Mouse (Mus musculus): ENCODE data around the gene Camk2g. TPM values are rescaled to one million over a fixed set of nuclear protein-coding genes. Genes with fewer than 3 reads are reported as not detected.

The Camk2g gene
- polyA plus RNA-seq, 1 experiment from 2014 or later, result 48.8 TPM

GRCm38 (mm10) chr14:20803606-20803938 lies 9.7 kb upstream of the Camk2g start:
- H3K4me1 ChIP-seq (replicated peaks), result 0 out of 2 replicates have a peak, but pooled peaks cover 3% of the 10 kb centered on the region
- 4% methylated on average over 7 of the region's 7 CpGs for WGBS
- no peak overlapping the region for H3K27ac ChIP-seq
- DNase-seq (ENCODE audit: low spot score), result peak; percentile 82
- H3K4me3 ChIP-seq, result no peak overlapping the region
- H3K36me3 ChIP-seq, result no peaks in the 10 kb centered on the region
- H3K27me3 ChIP-seq (ENCODE audit: insufficient read depth, poor library complexity, severe bottlenecking), result no peaks in the 10 kb centered on the region
- H3K9me3 ChIP-seq, result no peaks in the 10 kb centered on the region

GRCm38 (mm10) chr14:20802926-20803605 lies 9.2 kb upstream of the Camk2g start:
- Histone ChIP-seq H3K27ac (no peak overlapping the region), H3K4me3 (no peak overlapping the region), H3K9me3 (no peaks in the 10 kb centered on the region), H3K27me3 (ENCODE audit: insufficient read depth, poor library complexity, severe bottlenecking) (no peaks in the 10 kb centered on the region), H3K4me1 (replicated peaks) (0 out of 2 replicates have a peak, but pooled peaks cover 3% of the 10 kb centered on the region), H3K36me3 (no peaks in the 10 kb centered on the region)
- no peak for DNase-seq (ENCODE audit: low spot score)
- 45% methylated on average over 2 of the region's 2 CpGs for WGBS

GRCm38 (mm10) chr14:20798761-20799160 lies 4.9 kb upstream of the Camk2g start:
- peak; percentile 85 for DNase-seq (ENCODE audit: low spot score)
- Histone ChIP-seq H3K27ac (no peak overlapping the region), H3K4me3 (no peak overlapping the region), H3K36me3 (no peaks in the 10 kb centered on the region), H3K4me1 (replicated peaks) (peaks cover 30% of the 10 kb centered on the region), H3K9me3 (no peaks in the 10 kb centered on the region), H3K27me3 (ENCODE audit: insufficient read depth, poor library complexity, severe bottlenecking) (peaks cover 3% of the 10 kb centered on the region; the same call in 1 of the 2 replicates)
- 10% methylated on average over 7 of the region's 7 CpGs for WGBS

GRCm38 (mm10) chr14:20798300-20798699 lies 4.4 kb upstream of the Camk2g start:
- WGBS, result 86% methylated on average over 6 of the region's 6 CpGs
- H3K4me1 ChIP-seq (replicated peaks), result peaks cover 32% of the 10 kb centered on the region
- no peak for DNase-seq (ENCODE audit: low spot score)
- no peaks in the 10 kb centered on the region for H3K9me3 ChIP-seq
- no peak overlapping the region for H3K4me3 ChIP-seq
- peaks cover 3% of the 10 kb centered on the region; the same call in 1 of the 2 replicates for H3K27me3 ChIP-seq (ENCODE audit: insufficient read depth, poor library complexity, severe bottlenecking)
- H3K27ac ChIP-seq, result no peak overlapping the region
- H3K36me3 ChIP-seq, result no peaks in the 10 kb centered on the region

- H3K27ac ChIP-seq, result peak overlapping the region; percentile 59; the same call in 1 of the 2 replicates
- no peak for DNase-seq (ENCODE audit: low spot score)
- WGBS, result 51% methylated on average over 8 of the region's 8 CpGs
Measured at GRCm38 (mm10) chr14:20796643-20797042, 2.8 kb upstream of the Camk2g start.

GRCm38 (mm10) chr14:20796170-20796569 lies 2.3 kb upstream of the Camk2g start:
- Histone ChIP-seq H3K36me3 (peaks cover 14% of the 10 kb centered on the region), H3K27me3 (ENCODE audit: insufficient read depth, poor library complexity, severe bottlenecking) (peaks cover 3% of the 10 kb centered on the region; the same call in 1 of the 2 replicates), H3K4me3 (no peak overlapping the region), H3K4me1 (replicated peaks) (peaks cover 54% of the 10 kb centered on the region), H3K27ac (no peak overlapping the region), H3K9me3 (no peaks in the 10 kb centered on the region)
- 66% methylated on average over 8 of the region's 8 CpGs for WGBS
- DNase-seq (ENCODE audit: low spot score), result no peak

More at GRCm38 (mm10) chr14:20796643-20797042, 2.8 kb upstream of the Camk2g start:
- Histone ChIP-seq H3K4me1 (replicated peaks) (peaks cover 49% of the 10 kb centered on the region), H3K36me3 (peaks cover 9% of the 10 kb centered on the region), H3K4me3 (no peak overlapping the region), H3K27me3 (ENCODE audit: insufficient read depth, poor library complexity, severe bottlenecking) (peaks cover 3% of the 10 kb centered on the region; the same call in 1 of the 2 replicates), H3K9me3 (no peaks in the 10 kb centered on the region)

- no peaks in the 10 kb centered on the region for H3K9me3 ChIP-seq
- peaks cover 3% of the 10 kb centered on the region; the same call in 1 of the 2 replicates for H3K27me3 ChIP-seq (ENCODE audit: insufficient read depth, poor library complexity, severe bottlenecking)
- no peak for DNase-seq (ENCODE audit: low spot score)
- peaks cover 20% of the 10 kb centered on the region for H3K36me3 ChIP-seq
- H3K4me3 ChIP-seq, result no peak overlapping the region
- WGBS, result 41% methylated on average over 9 of the region's 9 CpGs
- H3K27ac ChIP-seq, result peak overlapping the region; percentile 69
- H3K4me1 ChIP-seq (replicated peaks), result peaks cover 58% of the 10 kb centered on the region
Measured at GRCm38 (mm10) chr14:20795423-20796152, 1.7 kb upstream of the Camk2g start.

GRCm38 (mm10) chr14:20794589-20794988 lies 701 bp upstream of the Camk2g start:
- Histone ChIP-seq H3K27me3 (ENCODE audit: insufficient read depth, poor library complexity, severe bottlenecking) (peaks cover 3% of the 10 kb centered on the region; the same call in 1 of the 2 replicates), H3K27ac (peak overlapping the region; percentile 95), H3K9me3 (no peaks in the 10 kb centered on the region), H3K36me3 (peaks cover 30% of the 10 kb centered on the region), H3K4me3 (peak overlapping the region; percentile 94), H3K4me1 (replicated peaks) (peaks cover 58% of the 10 kb centered on the region)
- WGBS, result 8% methylated on average over 9 of the region's 9 CpGs
- no peak for DNase-seq (ENCODE audit: low spot score)

GRCm38 (mm10) chr14:20792922-20793757 lies 748 bp downstream of the Camk2g start:
- Histone ChIP-seq H3K4me3 (peak overlapping the region; percentile 94), H3K36me3 (peaks cover 44% of the 10 kb centered on the region), H3K27me3 (ENCODE audit: insufficient read depth, poor library complexity, severe bottlenecking) (peaks cover 3% of the 10 kb centered on the region; the same call in 1 of the 2 replicates), H3K4me1 (replicated peaks) (peaks cover 61% of the 10 kb centered on the region), H3K9me3 (no peaks in the 10 kb centered on the region), H3K27ac (peak overlapping the region; percentile 95)
- peak; percentile 68 for DNase-seq (ENCODE audit: low spot score)
- WGBS, result 1% methylated on average over 53 of the region's 57 CpGs

- H3K27ac ChIP-seq, result peak overlapping the region; percentile 95
- peaks cover 52% of the 10 kb centered on the region for H3K36me3 ChIP-seq
- H3K4me3 ChIP-seq, result peak overlapping the region; percentile 94
- peaks cover 3% of the 10 kb centered on the region; the same call in 1 of the 2 replicates for H3K27me3 ChIP-seq (ENCODE audit: insufficient read depth, poor library complexity, severe bottlenecking)
- DNase-seq (ENCODE audit: low spot score), result no peak
- peaks cover 68% of the 10 kb centered on the region for H3K4me1 ChIP-seq (replicated peaks)
- no peaks in the 10 kb centered on the region for H3K9me3 ChIP-seq
- WGBS, result 72% methylated on average over 8 of the region's 8 CpGs
Measured at GRCm38 (mm10) chr14:20792243-20792921, 1.5 kb downstream of the Camk2g start.

GRCm38 (mm10) chr14:20791511-20792242 lies 2.2 kb downstream of the Camk2g start:
- H3K27ac ChIP-seq, result no peak overlapping the region
- WGBS, result 84% methylated on average over 16 of the region's 16 CpGs

More at GRCm38 (mm10) chr14:20791511-20792242, 2.2 kb downstream of the Camk2g start:
- H3K4me1 ChIP-seq (replicated peaks), result peaks cover 73% of the 10 kb centered on the region
- H3K27me3 ChIP-seq (ENCODE audit: insufficient read depth, poor library complexity, severe bottlenecking), result peaks cover 3% of the 10 kb centered on the region; the same call in 1 of the 2 replicates
- H3K4me3 ChIP-seq, result peak overlapping the region; percentile 94; the same call in 1 of the 2 replicates
- peaks cover 58% of the 10 kb centered on the region for H3K36me3 ChIP-seq
- no peak for DNase-seq (ENCODE audit: low spot score)
- no peaks in the 10 kb centered on the region for H3K9me3 ChIP-seq

All from hindbrain, embryonic 10.5 days (tissue).